Mouse (Mus musculus): ENCODE measurements around the gene Sftpa1.

GRCm38 (mm10) chr14:41124683-41125082, 6.9 kb upstream of the Sftpa1 start:
- TF ChIP-seq CTCF (IDR thresholded peaks at IDR 0.05): no peak
- TF ChIP-seq EP300 (IDR thresholded peaks at IDR 0.05): no peak
